Mouse (Mus musculus) liver, adult (tissue): Measurements from ENCODE around the gene Fbxo27.

Experiments
- GATA4 ChIP-seq: IDR thresholded peaks from 2 replicates; pipeline ENCODE4 v1.6.1; 2014; ENCODE audit warnings: mild to moderate bottlenecking, low read length; ENCODE audit not compliant: insufficient replicate concordance

Gene Fbxo27

GRCm38 (mm10) chr7:28694423-28694822 is 1.8 kb downstream of the Fbxo27 start:
- TF ChIP-seq GATA4, result no peak

DNA sequence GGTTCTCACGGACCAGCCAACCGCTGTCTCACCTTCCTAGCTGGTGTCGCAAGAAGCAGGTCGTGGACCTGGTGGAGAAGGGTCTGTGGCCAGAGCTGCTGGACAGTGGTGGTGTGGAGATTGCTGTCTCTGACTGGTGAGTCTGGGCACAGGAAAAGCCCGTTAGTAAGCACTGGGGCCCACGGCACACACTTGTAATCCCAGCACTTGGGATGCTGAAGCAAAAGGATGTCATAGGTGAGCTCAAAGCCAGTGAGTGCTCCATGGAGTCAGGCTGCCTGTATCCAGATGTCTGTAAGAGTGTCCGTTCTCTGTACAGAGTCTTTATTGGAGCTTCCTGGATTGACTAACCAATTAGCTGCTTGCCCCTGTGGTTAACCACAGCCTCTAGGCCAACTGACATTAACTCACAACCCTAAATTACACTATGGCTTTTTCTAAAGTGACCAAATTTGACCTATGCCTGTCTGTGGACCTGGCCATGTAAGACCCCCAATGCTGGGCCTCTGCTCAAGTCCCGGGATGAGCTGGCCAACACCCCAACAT is 2.4 kb downstream of the Fbxo27 start:
- no peak for TF ChIP-seq GATA4

- no peak for TF ChIP-seq GATA4
These were observed 4.6 kb downstream of the Fbxo27 start for GRCm38 (mm10) chr7:28697277-28697676.

- no peak for TF ChIP-seq GATA4
These were observed 7.6 kb downstream of the Fbxo27 start for GRCm38 (mm10) chr7:28700269-28700668.

- TF ChIP-seq GATA4, result no peak
These were observed 10.0 kb downstream of the Fbxo27 start for GRCm38 (mm10) chr7:28702601-28703143.

- TF ChIP-seq GATA4, result no peak
These were observed 16.8 kb downstream of the Fbxo27 start for GRCm38 (mm10) chr7:28709454-28709853.

DNA sequence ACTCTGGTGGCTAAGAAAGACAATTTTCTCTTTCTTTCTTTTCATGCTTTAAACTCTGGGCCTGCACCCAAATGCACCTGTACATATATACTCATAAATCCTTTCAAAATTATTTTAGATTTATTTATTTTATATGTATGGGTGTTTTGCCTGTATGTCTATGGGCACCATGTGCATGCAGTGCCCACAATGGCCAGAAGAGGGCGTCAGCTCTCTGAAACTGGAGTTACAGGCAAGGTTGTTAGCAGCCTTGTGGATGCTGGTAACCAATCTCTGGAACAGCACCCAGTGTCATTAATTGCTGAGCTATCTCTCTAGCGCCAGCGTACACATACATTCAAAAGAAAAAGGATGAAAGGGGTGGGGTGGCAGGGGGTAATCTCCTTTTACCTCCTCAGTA is 18.3 kb downstream of the Fbxo27 start:
- TF ChIP-seq GATA4, result no peak

GRCm38 (mm10) chr7:28714667-28715066 is 22.0 kb downstream of the Fbxo27 start:
- TF ChIP-seq GATA4, result no peak

GRCm38 (mm10) chr7:28715598-28715997 is 22.9 kb downstream of the Fbxo27 start:
- TF ChIP-seq GATA4, result no peak

DNA sequence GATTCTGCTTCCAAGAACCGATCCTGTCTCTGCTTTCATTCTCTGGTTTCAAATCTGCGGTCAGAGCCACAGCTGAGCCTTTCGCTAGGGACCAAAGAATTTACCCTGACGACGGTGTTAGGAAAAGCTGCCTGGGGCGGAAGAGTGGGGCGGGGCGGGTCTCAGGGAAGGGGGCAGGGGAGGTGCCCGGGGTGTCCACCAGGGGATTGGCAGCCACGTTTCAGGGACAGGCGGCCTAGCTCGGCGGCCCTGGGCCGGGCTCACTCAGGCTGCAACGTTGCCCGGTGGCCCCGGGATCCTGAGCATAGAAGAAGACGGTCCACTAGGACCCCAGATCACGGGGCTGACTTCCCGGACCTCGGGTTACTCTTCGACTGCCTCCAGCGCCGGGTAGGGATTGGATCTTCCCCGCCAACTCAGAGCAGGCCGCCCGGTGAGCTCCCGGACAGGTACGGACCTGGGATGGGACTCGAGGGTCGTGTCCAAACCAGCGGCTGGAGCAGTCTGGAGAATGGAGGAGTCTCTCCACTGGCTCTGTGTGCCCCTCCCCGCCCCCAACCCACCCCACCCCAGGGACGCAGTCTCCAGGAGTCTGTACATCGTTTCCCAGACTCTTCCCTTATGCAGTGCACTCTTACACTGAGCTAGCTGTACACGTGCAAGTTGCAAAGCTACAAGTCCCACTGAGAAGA is 24.1 kb downstream of the Fbxo27 start, which contains the start of gene Fbxo17:
TSS of gene Fbxo17 (plus strand) at position 215 of the 692 bp plus-strand sequence.
- no peak for TF ChIP-seq GATA4

DNA sequence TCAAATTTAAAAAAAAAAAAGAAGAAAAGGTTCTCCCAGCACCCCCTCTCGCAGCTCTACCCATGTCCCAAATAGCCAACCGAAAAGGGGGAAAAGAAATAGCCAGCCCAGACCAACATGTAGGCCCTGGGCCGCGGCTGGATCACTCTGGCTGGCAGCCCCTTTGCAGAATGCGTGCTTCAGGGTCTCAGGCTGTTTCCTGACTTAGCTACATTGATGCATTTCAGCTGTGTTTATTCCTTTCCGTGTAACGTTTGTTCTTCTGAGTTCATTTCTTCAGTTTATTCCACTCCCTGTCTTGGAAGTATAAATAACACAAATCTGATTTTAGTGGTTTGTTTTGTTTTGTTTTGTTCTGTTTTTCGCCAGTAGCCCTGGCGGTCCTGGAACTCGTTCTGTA is 25.1 kb downstream of the Fbxo27 start:
- TF ChIP-seq GATA4, result no peak

DNA sequence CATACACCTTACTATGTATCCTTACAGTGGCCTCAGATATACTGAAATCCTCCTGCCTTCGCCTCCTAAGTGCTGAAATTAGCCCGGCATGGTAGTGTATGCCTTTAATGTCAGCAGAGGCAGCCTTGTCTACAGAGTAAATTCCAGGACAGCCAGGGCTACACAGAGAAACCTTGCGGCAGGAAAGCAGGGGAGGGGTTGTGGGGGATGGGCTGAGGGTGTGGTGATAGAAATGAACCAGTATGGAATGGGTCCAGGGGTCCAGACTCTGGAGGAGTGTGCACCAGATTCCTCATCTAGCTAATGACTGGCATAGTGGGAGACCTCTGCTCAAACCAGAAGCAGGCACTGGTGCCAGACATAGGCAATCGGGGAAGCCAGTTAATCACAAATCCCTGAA is 26.5 kb downstream of the Fbxo27 start:
- no peak for TF ChIP-seq GATA4

DNA sequence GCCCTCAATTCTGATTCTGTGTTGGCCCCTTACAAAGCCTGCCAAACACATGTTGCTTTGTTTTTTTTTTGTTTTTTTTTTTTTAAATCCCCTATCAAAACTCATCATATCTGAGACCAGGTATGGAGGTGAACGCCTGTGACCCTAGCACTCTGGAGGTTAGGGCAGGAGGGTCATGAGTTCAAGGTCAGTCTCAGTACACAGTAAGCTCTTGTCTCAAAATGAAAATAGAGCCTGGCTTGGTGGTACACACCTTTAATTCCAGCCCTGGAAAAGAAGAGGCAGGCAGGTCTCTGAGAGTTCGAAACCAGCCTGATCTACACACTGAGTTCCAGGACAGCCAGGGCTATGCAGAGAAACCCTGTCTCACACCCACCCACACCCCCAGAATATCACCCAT is 27.0 kb downstream of the Fbxo27 start:
- TF ChIP-seq GATA4, result no peak

GRCm38 (mm10) chr7:28720753-28721537 is 28.3 kb downstream of the Fbxo27 start:
- TF ChIP-seq GATA4, result no peak

GRCm38 (mm10) chr7:28722079-28722478 is 29.4 kb downstream of the Fbxo27 start:
- no peak for TF ChIP-seq GATA4

DNA sequence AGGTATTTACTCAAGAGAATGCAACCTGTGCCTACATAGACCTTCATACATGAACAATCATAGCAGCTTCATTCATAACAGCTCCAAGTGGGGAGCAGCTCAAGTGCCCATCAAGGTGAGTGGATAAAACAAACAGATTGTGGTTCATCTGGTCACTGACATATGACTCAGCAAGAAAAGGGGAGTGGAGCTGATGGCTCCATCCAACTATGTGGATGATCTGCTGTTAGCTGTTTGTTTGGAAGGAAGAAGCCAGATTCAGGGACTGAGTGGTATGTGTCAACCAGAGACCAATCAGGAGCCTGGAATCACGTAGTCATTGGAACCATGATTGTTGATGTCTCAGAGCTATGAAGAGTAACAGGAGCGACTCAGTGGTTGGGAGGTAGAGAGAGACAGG is 32.0 kb downstream of the Fbxo27 start:
- TF ChIP-seq GATA4, result no peak
